In genomic region chr17:36503910-36504309, GRCm38 (mm10) we compare ENCODE assay signal across 30 mouse cellular contexts. TPM values are rescaled to one million over a fixed set of nuclear protein-coding genes. Genes with fewer than 3 reads are reported as not detected.
A peak's percentile ranks its signal among the peaks of the same experiment; 100 is the strongest.
DNase-seq lines count a peak whose midpoint lies in the region; ATAC-seq lines count a peak whose summit lies in the region.
"Had no signal": no experiment of that assay in that cellular context is flagged by ENCODE, and none has a peak within 500 bp of the region (broad histone marks: within the 10 kb centered on the region; RNA-seq: fewer than 3 reads in every experiment).

No protein-coding gene starts in this region.

- H3K36me3 ChIP-seq in heart, embryonic 12.5 days = no peaks in the 10 kb centered on the region
- H3K36me3 ChIP-seq: G1E had no signal

- peak; percentile 56 for DNase-seq in heart, adult 11 months
- peak; percentile 16 for DNase-seq in 416B (ENCODE audit: low read depth)
- DNase-seq in layer of hippocampus, adult 8-10 months (ENCODE audit: low spot score in 2 of 2) = no peak
- no peak for DNase-seq in gastrocnemius, postnatal 4 days (ENCODE audit: low spot score in 2 of 2)
- no peak for DNase-seq in c-Kit-positive CD71-positive TER-119-positive erythroid progenitor cells, embryonic 14.5 days (ENCODE audit: low spot score)
- DNase-seq: adrenal gland, adult 2 months; adrenal gland, adult 8-10 months; adrenal gland, postnatal 10 days; adrenal gland, postnatal 14 days; adrenal gland, postnatal 25 days; adrenal gland, postnatal 36 days; B cell, adult 2 months; cerebellum, adult 11 months; cerebellum, adult 11-12 months; cerebellum, adult 18-20 months; cerebellum, adult 2 months had no signal

- H3K9me3 ChIP-seq in heart, embryonic 12.5 days (replicated peaks) = no peaks in the 10 kb centered on the region
- H3K9me3 ChIP-seq: G1E had no signal

- no peak overlapping the region for H3K9ac ChIP-seq in heart, embryonic 12.5 days

- no peaks in the 10 kb centered on the region for H3K4me1 ChIP-seq in heart, embryonic 12.5 days (replicated peaks)

- no peak for ATAC-seq in heart, embryonic 12.5 days (ENCODE audit: insufficient number of reproducible peaks, low FRiP score)
- ATAC-seq in megakaryocyte, adult 5-6 weeks (ENCODE audit: poor library complexity, severe bottlenecking) = peak; percentile 55
- peak; percentile 33; the same call in 1 of the 2 replicates for ATAC-seq in neutrophil, adult 5-6 weeks (ENCODE audit: extremely low read depth, insufficient number of reproducible peaks, low FRiP score, poor library complexity, severe bottlenecking)
- ATAC-seq: activated CD4-positive, CD25-positive, alpha-beta regulatory T cell, adult 4 months; CD4-positive, CD25-positive, alpha-beta regulatory T cell, adult 4 months; Patski had no signal

- H3K4me2 ChIP-seq in heart, embryonic 12.5 days = no peak overlapping the region

- no peaks in the 10 kb centered on the region for H3K27me3 ChIP-seq in heart, embryonic 12.5 days (replicated peaks)

- no peak overlapping the region for H3K27ac ChIP-seq in heart, embryonic 12.5 days (ENCODE audit: poor library complexity, severe bottlenecking)

- H3K4me3 ChIP-seq in heart, embryonic 12.5 days = no peak overlapping the region

RNA-seq across cellular contexts. Expression of gene H2-M10.4, which starts 41.8 kb away (rescaled TPM):
- polyA plus RNA-seq in heart, embryonic 12.5 days (2016; fragmentation: Nextera tagmentation; extraction: Ambion mirVana) = not detected in 2 replicates
- total RNA-seq in megakaryocyte, adult 5-6 weeks (2015) = not detected in 2 replicates
- total RNA-seq in megakaryocyte, adult 5-6 weeks (2017) = not detected in 2 replicates
- total RNA-seq in neutrophil, adult 5-6 weeks (2017) = not detected in 2 replicates
- total RNA-seq in layer of hippocampus, adult 8-10 months (2022) = not detected
- not detected for total RNA-seq in gastrocnemius, postnatal 4 days (2021)
- total RNA-seq: adrenal gland, adult 18-20 months; adrenal gland, adult 2 months; adrenal gland, adult 8-10 months; adrenal gland, postnatal 10 days; adrenal gland, postnatal 14 days; adrenal gland, postnatal 25 days; adrenal gland, postnatal 36 days; adrenal gland, postnatal 4 days; CH12.LX; ES-E14; G1E; MEL had no signal
- polyA plus RNA-seq: activated CD4-positive, CD25-positive, alpha-beta regulatory T cell, adult 4 months; adrenal gland, adult 2 months; brain, embryonic 14.5 days; C2C12; CD4-positive, CD25-positive, alpha-beta regulatory T cell, adult 4 months; cerebellum, adult 2 months; G1E; Patski had no signal

RNA-seq across cellular contexts. Expression of gene H2-M11, which starts 43.0 kb away (rescaled TPM):
- not detected in 2 replicates for polyA plus RNA-seq in heart, embryonic 12.5 days (2016; fragmentation: Nextera tagmentation; extraction: Ambion mirVana)
- total RNA-seq in megakaryocyte, adult 5-6 weeks (2015) = not detected in 2 replicates
- total RNA-seq in megakaryocyte, adult 5-6 weeks (2017) = not detected in 2 replicates
- total RNA-seq in neutrophil, adult 5-6 weeks (2017) = not detected in 2 replicates
- total RNA-seq in layer of hippocampus, adult 8-10 months (2022) = not detected
- total RNA-seq in gastrocnemius, postnatal 4 days (2021) = not detected
- total RNA-seq: adrenal gland, adult 18-20 months; adrenal gland, adult 2 months; adrenal gland, adult 8-10 months; adrenal gland, postnatal 10 days; adrenal gland, postnatal 14 days; adrenal gland, postnatal 25 days; adrenal gland, postnatal 36 days; adrenal gland, postnatal 4 days; CH12.LX; ES-E14; G1E; MEL had no signal
- polyA plus RNA-seq: activated CD4-positive, CD25-positive, alpha-beta regulatory T cell, adult 4 months; adrenal gland, adult 2 months; brain, embryonic 14.5 days; C2C12; CD4-positive, CD25-positive, alpha-beta regulatory T cell, adult 4 months; cerebellum, adult 2 months; G1E; Patski had no signal

Comparison
In these comparisons a context has a peak if more than half of its experiments do, and no peak if none do; other contexts are left out.
1. DNase-seq: peak in heart, adult 11 months (single experiment) and 416B (single experiment); none in layer of hippocampus, adult 8-10 months (0 of 2), gastrocnemius, postnatal 4 days (0 of 2) and c-Kit-positive CD71-positive TER-119-positive erythroid progenitor cells, embryonic 14.5 days (single experiment).